Mouse (Mus musculus) activated CD4-positive, CD25-positive, alpha-beta regulatory T cell, adult 4 months (primary cell): ENCODE results near the gene Nsrp1. TPM values are rescaled to one million over a fixed set of nuclear protein-coding genes. Genes with fewer than 3 reads are reported as not detected.

Experiments
- ATAC-seq: one replicate; pipeline ENCODE4 v1.8.0; 2017
- polyA plus RNA-seq, 2 experiments: library from polyadenylated mRNA; unstranded; fragments of 100-300 nt; shearing (Covaris generic); gene quantifications; one replicate each; pipeline ENCODE4 v1.2.1; 2017

The Nsrp1 gene
- polyA plus RNA-seq, 2 experiments from 2014 or later = 51.8 to 75.8 TPM

- no peak for ATAC-seq
Observed at GRCm38 (mm10) chr11:77041891-77042290, 36.3 kb downstream of the Nsrp1 start.

- ATAC-seq = no peak
Observed at GRCm38 (mm10) chr11:77031151-77031934, 46.9 kb downstream of the Nsrp1 start.

DNA sequence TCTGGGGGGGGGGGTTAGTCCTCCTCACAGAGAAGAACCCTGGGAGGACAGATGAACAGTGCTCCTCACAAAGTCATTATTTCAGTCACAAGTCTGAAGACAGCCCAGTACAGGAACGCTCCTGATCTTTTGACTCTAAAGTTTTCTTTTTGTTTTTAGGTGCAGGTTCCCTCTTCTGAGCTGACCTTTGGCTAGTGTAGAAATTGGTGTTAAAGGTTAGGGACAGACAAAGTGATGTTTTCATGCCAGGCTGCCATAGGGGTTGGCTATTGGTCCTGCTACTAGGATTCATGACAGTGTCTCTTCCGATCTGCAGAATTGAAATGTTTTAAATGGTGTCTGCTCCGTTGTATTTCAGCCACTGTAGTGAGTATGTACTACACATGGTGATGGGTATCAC is 50.1 kb downstream of the Nsrp1 start:
- no peak for ATAC-seq

DNA sequence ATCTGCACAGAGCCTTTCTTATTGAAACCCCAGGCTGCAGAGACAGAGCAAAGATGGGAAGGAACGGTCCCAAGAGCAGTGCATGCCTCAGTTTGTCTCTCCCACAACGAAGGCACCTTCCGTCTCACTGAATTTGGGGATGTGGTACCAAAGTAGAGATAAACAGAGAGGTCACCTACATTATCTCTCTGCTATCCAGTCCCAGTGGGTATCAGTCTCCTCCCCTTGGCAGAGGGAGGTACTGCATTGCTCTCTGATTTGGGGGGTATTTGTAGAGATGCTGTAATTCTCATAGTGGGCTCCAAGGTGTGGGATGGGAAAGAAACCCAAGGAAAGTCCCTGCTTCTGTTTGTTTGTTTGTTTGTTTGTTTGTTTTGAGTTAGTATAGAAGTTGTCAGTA is 51.7 kb downstream of the Nsrp1 start:
- no peak for ATAC-seq

DNA sequence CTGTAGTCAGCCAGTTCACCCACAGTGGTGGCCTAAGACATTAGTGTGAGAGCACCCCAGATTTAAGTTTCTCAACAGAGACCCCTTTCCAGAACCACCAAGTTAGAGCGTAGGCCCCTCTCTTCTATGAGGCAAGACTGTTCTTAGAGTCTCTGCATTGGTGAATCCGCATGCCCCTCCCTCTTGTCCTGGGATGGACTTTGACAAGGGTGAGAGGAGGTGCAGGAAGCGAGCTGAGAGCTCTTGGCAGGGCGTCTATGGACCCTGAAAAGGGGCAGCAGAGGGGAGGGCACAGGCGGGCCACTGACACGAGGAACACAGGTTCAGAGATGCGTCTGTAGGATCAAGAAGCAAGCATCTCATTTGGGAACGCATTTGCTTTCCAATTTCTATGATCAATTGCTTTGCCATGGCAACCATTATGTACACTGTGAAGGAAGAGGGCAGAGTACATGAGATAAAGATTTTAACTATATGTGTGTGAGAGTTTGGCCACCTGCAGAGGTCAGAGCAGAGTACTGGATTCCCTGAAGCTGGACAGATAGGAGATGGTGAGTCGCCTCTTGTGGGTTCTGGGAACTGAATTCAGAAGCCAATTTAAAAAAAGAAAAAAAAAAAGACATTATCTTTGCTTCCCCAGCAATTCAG is 56.4 kb downstream of the Nsrp1 start:
- no peak for ATAC-seq

DNA sequence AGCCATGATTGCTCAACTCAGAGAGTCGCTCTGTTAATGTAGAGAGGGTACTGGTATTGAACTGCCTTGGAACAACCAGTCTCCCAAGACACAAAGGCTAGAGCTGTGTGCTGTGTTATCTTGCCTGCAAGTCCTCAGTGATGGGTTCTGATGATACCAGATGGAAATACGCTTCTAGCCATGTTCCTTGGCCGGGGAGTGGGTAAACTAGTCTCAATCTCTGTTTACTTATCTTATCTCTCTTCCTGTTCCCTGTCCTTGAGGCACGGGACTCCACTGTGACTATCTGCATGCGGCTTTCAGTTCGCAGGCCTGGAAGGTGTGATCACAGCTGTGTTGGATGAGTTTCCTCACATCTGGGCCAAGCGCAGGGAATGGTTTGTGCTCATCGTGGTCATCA is 58.7 kb downstream of the Nsrp1 start:
- no peak for ATAC-seq

DNA sequence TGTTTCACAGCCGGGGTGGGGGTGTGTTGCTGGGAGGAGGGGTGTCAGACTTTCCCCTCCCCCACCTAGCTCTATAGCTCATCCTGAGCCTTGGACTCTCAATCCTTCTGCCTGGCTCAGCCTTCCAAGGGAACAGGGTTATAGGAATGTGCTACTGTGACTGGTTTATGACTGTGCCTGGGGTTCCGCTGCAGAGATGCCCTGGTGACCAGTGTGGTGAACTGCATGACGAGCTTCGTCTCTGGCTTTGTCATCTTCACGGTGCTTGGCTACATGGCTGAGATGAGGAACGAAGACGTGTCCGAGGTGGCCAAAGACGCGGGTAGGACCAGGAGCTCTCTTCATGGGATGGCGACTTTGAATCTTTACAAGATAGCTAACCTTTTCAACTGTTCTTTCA is 60.2 kb downstream of the Nsrp1 start:
- no peak for ATAC-seq

GRCm38 (mm10) chr11:77010762-77011475 is 67.3 kb downstream of the Nsrp1 start:
- no peak for ATAC-seq

- ATAC-seq = no peak
Observed at GRCm38 (mm10) chr11:77009069-77010025, 68.9 kb downstream of the Nsrp1 start.

- ATAC-seq = no peak
Observed at GRCm38 (mm10) chr11:77006616-77007015, 71.6 kb downstream of the Nsrp1 start.

GRCm38 (mm10) chr11:77005881-77006280 is 72.4 kb downstream of the Nsrp1 start:
- ATAC-seq = no peak

DNA sequence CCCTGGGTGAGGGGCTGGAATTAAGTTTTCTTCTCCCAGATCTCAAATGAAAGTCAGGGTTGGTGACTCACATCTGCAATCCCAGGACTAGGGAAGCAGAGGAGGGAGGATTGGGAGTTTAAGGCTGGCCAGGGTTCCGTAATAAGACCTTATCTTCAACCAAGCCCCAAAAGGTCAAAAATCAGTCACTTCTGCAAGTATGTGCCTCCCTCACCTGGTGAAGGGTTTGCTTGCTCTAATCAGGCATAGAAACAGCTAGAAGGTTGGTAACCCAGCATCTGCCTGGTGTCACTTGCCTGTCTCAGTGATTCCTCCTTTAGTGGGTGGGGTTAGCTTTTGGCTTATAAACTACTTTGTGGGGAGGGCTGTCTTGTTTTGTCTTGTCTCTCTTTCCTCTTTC is 75.9 kb downstream of the Nsrp1 start:
- no peak for ATAC-seq

DNA sequence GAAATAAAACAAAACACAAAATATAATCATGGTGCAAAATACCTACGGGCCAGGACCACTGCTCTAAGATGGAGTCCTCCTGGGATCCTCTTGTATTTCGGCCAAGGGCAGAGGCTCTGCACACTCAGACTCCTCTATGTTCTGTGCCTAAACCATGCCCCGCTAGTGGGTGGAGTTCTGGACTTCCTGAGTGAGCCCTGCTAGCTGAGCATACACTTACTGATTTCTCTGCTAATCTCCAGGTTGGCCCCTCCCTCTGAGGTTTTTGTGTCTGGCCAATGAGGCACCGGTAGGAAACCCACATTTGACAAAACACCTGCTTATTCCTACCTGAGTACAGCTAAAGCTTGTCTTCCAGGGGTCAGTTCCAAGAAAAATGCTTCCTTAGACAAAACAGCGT is 77.5 kb downstream of the Nsrp1 start:
- no peak for ATAC-seq

GRCm38 (mm10) chr11:76998705-76999226 is 79.5 kb downstream of the Nsrp1 start:
- ATAC-seq = no peak

GRCm38 (mm10) chr11:76997916-76998704 is 80.1 kb downstream of the Nsrp1 start, which contains the start of gene Slc6a4:
Gene Slc6a4, plus strand, starts transcription at chr11:76998603.
- ATAC-seq = no peak

- peak; percentile 48 for ATAC-seq
Observed at GRCm38 (mm10) chr11:76997305-76997704, 80.9 kb downstream of the Nsrp1 start.

DNA sequence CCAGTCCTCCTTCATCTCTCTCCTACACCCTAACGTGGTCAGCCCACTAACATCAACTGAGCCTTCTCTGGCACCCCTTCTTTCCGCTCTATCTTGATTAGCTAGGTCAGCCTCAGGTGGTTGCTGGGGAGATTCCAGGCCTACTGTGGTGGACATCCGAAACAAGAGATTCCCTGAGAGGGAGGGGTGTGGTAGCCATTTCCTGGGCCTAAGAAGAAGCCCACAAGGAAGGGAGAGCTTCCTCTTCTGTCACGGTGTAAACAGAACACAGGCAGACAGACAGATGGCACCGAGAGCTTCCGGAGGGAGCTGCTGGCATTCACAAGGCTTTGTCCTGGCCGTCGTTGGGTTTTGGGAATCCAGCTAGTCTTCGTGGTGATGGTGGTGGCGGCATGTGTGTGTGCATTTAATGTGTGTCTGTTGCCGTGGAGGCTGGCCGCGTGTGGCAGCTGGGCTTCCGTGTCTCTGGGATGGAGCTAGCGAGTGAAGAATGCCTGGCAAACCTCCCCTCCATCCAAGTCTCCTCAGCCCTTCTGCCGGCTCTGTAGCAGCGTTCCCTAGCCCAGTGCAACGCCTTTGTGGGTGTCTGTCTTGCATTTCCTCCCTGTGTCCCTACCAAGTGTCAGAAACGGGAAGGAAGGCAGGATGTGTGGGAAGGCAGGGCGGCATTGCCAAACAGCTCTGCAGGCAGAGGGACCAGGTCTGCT is 82.1 kb downstream of the Nsrp1 start:
- ATAC-seq = no peak
